Mouse (Mus musculus): ENCODE measurements at regions not wholly inside any gene's neighbourhood (a gene's known extent, or its start where the extent isn't known, plus 50 kb on each side); places are given as distances from the start of the nearest gene placed in this dataset.
"Not testable (repeated sequence)": the region's sequence is repeated elsewhere in the genome, so short reads cannot be mapped to it uniquely, and the experiment has no call there.

- no peaks in the 10 kb centered on the region for H3K4me1 ChIP-seq (ENCODE audit: control insufficient read depth, insufficient read depth, low read length)
- no peaks in the 10 kb centered on the region for H3K9me3 ChIP-seq (replicated peaks; ENCODE audit: control insufficient read depth, low read length)
- no peak for ATAC-seq
- H3K9ac ChIP-seq (ENCODE audit: low read length) = no peak overlapping the region
- no peaks in the 10 kb centered on the region for H3K27me3 ChIP-seq (replicated peaks; ENCODE audit: control insufficient read depth, insufficient read depth, low read length)
- DNase-seq (ENCODE audit: low spot score) = no peak
- H3K4me2 ChIP-seq (ENCODE audit: low read length) = no peak overlapping the region
- no peaks in the 10 kb centered on the region for H3K36me3 ChIP-seq (ENCODE audit: control insufficient read depth, insufficient read depth, low read length)
- 84% methylated on average over 2 of the region's 2 CpGs for WGBS
- no peak overlapping the region for H3K4me3 ChIP-seq (ENCODE audit: low read depth, low read length)
- H3K27ac ChIP-seq (ENCODE audit: low read depth, low read length) = no peak overlapping the region
Observed at GRCm38 (mm10) chr15:9954941-9955340, 206.3 kb upstream of the Spef2 start.

GRCm38 (mm10) chr15:9974999-9975398 is 202.0 kb upstream of the Prlr start:
- no peaks in the 10 kb centered on the region for H3K9me3 ChIP-seq (replicated peaks; ENCODE audit: control insufficient read depth, low read length)
- H3K27ac ChIP-seq (ENCODE audit: low read depth, low read length) = no peak overlapping the region
- ATAC-seq = no peak
- WGBS = 86% methylated on average over 4 of the region's 4 CpGs
- H3K27me3 ChIP-seq (replicated peaks; ENCODE audit: control insufficient read depth, insufficient read depth, low read length) = no peaks in the 10 kb centered on the region
- no peak for DNase-seq (ENCODE audit: low spot score)
- H3K9ac ChIP-seq (ENCODE audit: low read length) = no peak overlapping the region
- no peaks in the 10 kb centered on the region for H3K4me1 ChIP-seq (ENCODE audit: control insufficient read depth, insufficient read depth, low read length)
- no peak overlapping the region for H3K4me2 ChIP-seq (ENCODE audit: low read length)
- no peaks in the 10 kb centered on the region for H3K36me3 ChIP-seq (ENCODE audit: control insufficient read depth, insufficient read depth, low read length)
- no peak overlapping the region for H3K4me3 ChIP-seq (ENCODE audit: low read depth, low read length)

- Histone ChIP-seq H3K4me2 (ENCODE audit: low read length) (no peak overlapping the region), H3K9me3 (replicated peaks; ENCODE audit: control insufficient read depth, low read length) (no peaks in the 10 kb centered on the region), H3K4me1 (ENCODE audit: control insufficient read depth, insufficient read depth, low read length) (0 out of 2 replicates have a peak, but pooled peaks cover 2% of the 10 kb centered on the region), H3K27me3 (replicated peaks; ENCODE audit: control insufficient read depth, insufficient read depth, low read length) (no peaks in the 10 kb centered on the region), H3K4me3 (ENCODE audit: low read depth, low read length) (no peak overlapping the region), H3K9ac (ENCODE audit: low read length) (no peak overlapping the region), H3K27ac (ENCODE audit: low read depth, low read length) (0 out of 2 replicates have a peak overlapping the region, but pooled peaks have one; percentile 15), H3K36me3 (ENCODE audit: control insufficient read depth, insufficient read depth, low read length) (no peaks in the 10 kb centered on the region)
- DNase-seq (ENCODE audit: low spot score) (peak; percentile 81), ATAC-seq (peak; percentile 97)
- WGBS = 31% methylated on average over 7 of the region's 7 CpGs
Observed at GRCm38 (mm10) chr15:10011289-10012234, 165.5 kb upstream of the Prlr start.

- no peaks in the 10 kb centered on the region for H3K4me1 ChIP-seq (ENCODE audit: control insufficient read depth, insufficient read depth, low read length)
- no peak overlapping the region for H3K9ac ChIP-seq (ENCODE audit: low read length)
- no peaks in the 10 kb centered on the region for H3K36me3 ChIP-seq (ENCODE audit: control insufficient read depth, insufficient read depth, low read length)
- no peak overlapping the region for H3K4me3 ChIP-seq (ENCODE audit: low read depth, low read length)
- no peak overlapping the region for H3K4me2 ChIP-seq (ENCODE audit: low read length)
- no peak for DNase-seq (ENCODE audit: low spot score)
- no peak for ATAC-seq
- no peaks in the 10 kb centered on the region for H3K27me3 ChIP-seq (replicated peaks; ENCODE audit: control insufficient read depth, insufficient read depth, low read length)
- H3K9me3 ChIP-seq (replicated peaks; ENCODE audit: control insufficient read depth, low read length) = no peaks in the 10 kb centered on the region
- H3K27ac ChIP-seq (ENCODE audit: low read depth, low read length) = no peak overlapping the region
Observed at GRCm38 (mm10) chr15:10017216-10017615, 159.8 kb upstream of the Prlr start.

GRCm38 (mm10) chr15:10029902-10030301 is 147.1 kb upstream of the Prlr start:
- 85% methylated on average over 4 of the region's 4 CpGs for WGBS
- Histone ChIP-seq H3K4me3 (ENCODE audit: low read depth, low read length) (no peak overlapping the region), H3K4me2 (ENCODE audit: low read length) (no peak overlapping the region), H3K27ac (ENCODE audit: low read depth, low read length) (no peak overlapping the region), H3K9ac (ENCODE audit: low read length) (no peak overlapping the region), H3K27me3 (replicated peaks; ENCODE audit: control insufficient read depth, insufficient read depth, low read length) (no peaks in the 10 kb centered on the region), H3K9me3 (replicated peaks; ENCODE audit: control insufficient read depth, low read length) (no peaks in the 10 kb centered on the region), H3K36me3 (ENCODE audit: control insufficient read depth, insufficient read depth, low read length) (no peaks in the 10 kb centered on the region), H3K4me1 (ENCODE audit: control insufficient read depth, insufficient read depth, low read length) (no peaks in the 10 kb centered on the region)
- ATAC-seq = no peak
- DNase-seq (ENCODE audit: low spot score) = no peak

- no peaks in the 10 kb centered on the region for H3K36me3 ChIP-seq (ENCODE audit: control insufficient read depth, insufficient read depth, low read length)
- 46% methylated on average over 1 of the region's 1 CpGs for WGBS
- H3K9ac ChIP-seq (ENCODE audit: low read length) = no peak overlapping the region
- ATAC-seq = no peak
- no peak overlapping the region for H3K27ac ChIP-seq (ENCODE audit: low read depth, low read length)
- H3K27me3 ChIP-seq (replicated peaks; ENCODE audit: control insufficient read depth, insufficient read depth, low read length) = no peaks in the 10 kb centered on the region
- H3K4me2 ChIP-seq (ENCODE audit: low read length) = no peak overlapping the region
- no peak overlapping the region for H3K4me3 ChIP-seq (ENCODE audit: low read depth, low read length)
- no peaks in the 10 kb centered on the region for H3K4me1 ChIP-seq (ENCODE audit: control insufficient read depth, insufficient read depth, low read length)
- H3K9me3 ChIP-seq (replicated peaks; ENCODE audit: control insufficient read depth, low read length) = no peaks in the 10 kb centered on the region
- DNase-seq (ENCODE audit: low spot score) = no peak
Observed at GRCm38 (mm10) chr15:10035561-10035960, 141.5 kb upstream of the Prlr start.

GRCm38 (mm10) chr15:10036576-10036975 is 140.5 kb upstream of the Prlr start:
- WGBS = 74% methylated on average over 2 of the region's 2 CpGs
- not testable (repeated sequence) for H3K4me2 ChIP-seq (ENCODE audit: low read length); H3K9me3 ChIP-seq (replicated peaks; ENCODE audit: control insufficient read depth, low read length); H3K36me3 ChIP-seq (ENCODE audit: control insufficient read depth, insufficient read depth, low read length); H3K9ac ChIP-seq (ENCODE audit: low read length); H3K27ac ChIP-seq (ENCODE audit: low read depth, low read length); ATAC-seq; H3K27me3 ChIP-seq (replicated peaks; ENCODE audit: control insufficient read depth, insufficient read depth, low read length); DNase-seq (ENCODE audit: low spot score); H3K4me1 ChIP-seq (ENCODE audit: control insufficient read depth, insufficient read depth, low read length); H3K4me3 ChIP-seq (ENCODE audit: low read depth, low read length)

- whole genome bisulfite sequencing = 90% methylated on average over 2 of the region's 2 CpGs
- DNase-seq (ENCODE audit: low spot score) = no peak
Observed at GRCm38 (mm10) chr15:10073580-10073979, 103.5 kb upstream of the Prlr start.

GRCm38 (mm10) chr15:10074916-10075315 is 102.1 kb upstream of the Prlr start:
- Histone ChIP-seq H3K36me3 (ENCODE audit: control insufficient read depth, insufficient read depth, low read length) (no peaks in the 10 kb centered on the region), H3K9me3 (replicated peaks; ENCODE audit: control insufficient read depth, low read length) (no peaks in the 10 kb centered on the region), H3K4me2 (ENCODE audit: low read length) (no peak overlapping the region), H3K27me3 (replicated peaks; ENCODE audit: control insufficient read depth, insufficient read depth, low read length) (no peaks in the 10 kb centered on the region), H3K4me1 (ENCODE audit: control insufficient read depth, insufficient read depth, low read length) (no peaks in the 10 kb centered on the region), H3K4me3 (ENCODE audit: low read depth, low read length) (no peak overlapping the region), H3K27ac (ENCODE audit: low read depth, low read length) (no peak overlapping the region), H3K9ac (ENCODE audit: low read length) (no peak overlapping the region)
- 83% methylated on average over 9 of the region's 9 CpGs for WGBS
- ATAC-seq = no peak
- no peak for DNase-seq (ENCODE audit: low spot score)

More at GRCm38 (mm10) chr15:10073580-10073979, 103.5 kb upstream of the Prlr start:
- H3K27ac ChIP-seq (ENCODE audit: low read depth, low read length) = no peak overlapping the region
- no peak for ATAC-seq
- no peak overlapping the region for H3K4me3 ChIP-seq (ENCODE audit: low read depth, low read length)
- no peaks in the 10 kb centered on the region for H3K9me3 ChIP-seq (replicated peaks; ENCODE audit: control insufficient read depth, low read length)
- no peaks in the 10 kb centered on the region for H3K27me3 ChIP-seq (replicated peaks; ENCODE audit: control insufficient read depth, insufficient read depth, low read length)
- H3K9ac ChIP-seq (ENCODE audit: low read length) = no peak overlapping the region
- no peaks in the 10 kb centered on the region for H3K4me1 ChIP-seq (ENCODE audit: control insufficient read depth, insufficient read depth, low read length)
- no peak overlapping the region for H3K4me2 ChIP-seq (ENCODE audit: low read length)
- no peaks in the 10 kb centered on the region for H3K36me3 ChIP-seq (ENCODE audit: control insufficient read depth, insufficient read depth, low read length)

Measured in forebrain, embryonic 14.5 days (tissue).